Mouse (Mus musculus) ES-E14 (cell line): ENCODE data around the gene Spin2d. TPM values are rescaled to one million over a fixed set of nuclear protein-coding genes. Genes with fewer than 3 reads are reported as not detected.

Experiments used
- total RNA-seq: library from RNA; depleted of rRNA; stranded (reverse); fragments of 300-350 nt; gene quantifications from 2 replicates; pipeline ENCODE4 v1.2.3, GENCODE M21; 2012; rRNA removed

Spin2d gene
- total RNA-seq, 1 experiment: not detected

Other genes starting within 250 kb of the Spin2d start
- gene Zfp185, start 189.7 kb downstream of the Spin2d start, total RNA-seq: 8.5 and 9.8 TPM in 2 replicates
- gene Pnma5, start 139.9 kb downstream of the Spin2d start, total RNA-seq: 36.5 and 40.7 TPM in 2 replicates
- 0.16 and 0.18 TPM in 2 replicates for gene Pnma3, start 112.2 kb downstream of the Spin2d start, total RNA-seq
- gene Xlr4a, start 94.5 kb downstream of the Spin2d start, total RNA-seq: 1.2 and 7.9 TPM in 2 replicates
- gene Xlr3a, start 79.9 kb downstream of the Spin2d start, total RNA-seq: 9.6 and 28.8 TPM in 2 replicates
- gene Gm14685, start 59.9 kb downstream of the Spin2d start, total RNA-seq: 0.32 and 1.7 TPM in 2 replicates
- 0.37 and 3.9 TPM in 2 replicates for gene Xlr5b, start 28.2 kb downstream of the Spin2d start, total RNA-seq
- 0.21 and 0.58 TPM in 2 replicates for gene DXBay18, start 27.5 kb downstream of the Spin2d start, total RNA-seq
- 4.0 and 16.6 TPM in 2 replicates for gene Xlr3b, start 15.2 kb upstream of the Spin2d start, total RNA-seq
- 0.58 and 6.6 TPM in 2 replicates for gene Xlr4b, start 37.3 kb upstream of the Spin2d start, total RNA-seq
- gene F8a, start 51.3 kb upstream of the Spin2d start, total RNA-seq: 1.9 and 2.6 TPM in 2 replicates
- 0.90 and 7.6 TPM in 2 replicates for gene Xlr4c, start 66.1 kb upstream of the Spin2d start, total RNA-seq
- gene Xlr3c, start 88.4 kb upstream of the Spin2d start, total RNA-seq: 1.4 and 8.9 TPM in 2 replicates
- gene Xlr5a, start 116.0 kb upstream of the Spin2d start, total RNA-seq: 0.42 and 7.0 TPM in 2 replicates
- gene Xlr5c, start 116.0 kb upstream of the Spin2d start, total RNA-seq: 0.42 and 7.1 TPM in 2 replicates
- gene Gm45015, start 159.9 kb upstream of the Spin2d start, total RNA-seq: not detected in 2 replicates
- 12.4 and 12.6 TPM in 2 replicates for gene Zfp275, start 165.6 kb upstream of the Spin2d start, total RNA-seq
- 6.2 and 15.6 TPM in 2 replicates for gene Gm18336, start 221.7 kb upstream of the Spin2d start, total RNA-seq
- gene Zfp92, start 234.1 kb upstream of the Spin2d start, total RNA-seq: 0.04 and 0.05 TPM in 2 replicates